Mouse (Mus musculus) embryonic facial prominence, embryonic 15.5 days (tissue): ENCODE data around the gene Fam129c. TPM values are rescaled to one million over a fixed set of nuclear protein-coding genes. Genes with fewer than 3 reads are reported as not detected.

ENCODE experiments used
- microRNA-seq: library from miRNA; unstranded; fragments of <30 nt; microRNA quantifications from one replicate; pipeline ENCODE4, GENCODE M21; 2016; ENCODE audit warnings: borderline number of aligned reads
- polyA plus RNA-seq: library from polyadenylated mRNA; unstranded; fragments of >200 nt; fragmentation: Nextera tagmentation; extraction: Ambion mirVana; gene quantifications from 2 replicates; pipeline ENCODE4 v1.2.1, GENCODE M21; 2015

The Fam129c gene
- polyA plus RNA-seq, 1 experiment from 2014 or later: 4.7 TPM

Small RNAs within 50 kb of the gene (microRNA-seq; reads per million reads assigned to microRNA genes)
- not detected for gene Mir6769b

Other genes with a start within 250 kb of the Fam129c start
- 100 and 121 TPM in 2 replicates for gene Use1, start 230.8 kb upstream of the Fam129c start, polyA plus RNA-seq
- 7.1 and 8.5 TPM in 2 replicates for gene Ocel1, start 226.3 kb upstream of the Fam129c start, polyA plus RNA-seq
- gene Nr2f6, start 215.7 kb upstream of the Fam129c start, polyA plus RNA-seq: 59.0 and 61.2 TPM in 2 replicates
- gene Ushbp1, start 201.8 kb upstream of the Fam129c start, polyA plus RNA-seq: 11.6 and 12.7 TPM in 2 replicates
- 96.7 and 106 TPM in 2 replicates for gene Babam1, start 200.8 kb upstream of the Fam129c start, polyA plus RNA-seq
- 33.1 and 33.7 TPM in 2 replicates for gene Ankle1, start 191.6 kb upstream of the Fam129c start, polyA plus RNA-seq
- gene Abhd8, start 134.0 kb upstream of the Fam129c start, polyA plus RNA-seq: 73.2 and 77.0 TPM in 2 replicates
- gene Mrpl34, start 132.7 kb upstream of the Fam129c start, polyA plus RNA-seq: 115 and 122 TPM in 2 replicates
- 105 and 112 TPM in 2 replicates for gene Dda1, start 128.4 kb upstream of the Fam129c start, polyA plus RNA-seq
- 3.0 and 3.7 TPM in 2 replicates for gene Ano8, start 111.7 kb upstream of the Fam129c start, polyA plus RNA-seq
- 15.9 and 17.3 TPM in 2 replicates for gene Gtpbp3, start 109.5 kb upstream of the Fam129c start, polyA plus RNA-seq
- gene Plvap, start 85.9 kb upstream of the Fam129c start, polyA plus RNA-seq: 61.4 and 62.8 TPM in 2 replicates
- gene Ccdc194, start 71.9 kb upstream of the Fam129c start, polyA plus RNA-seq: 2.4 and 3.0 TPM in 2 replicates
- gene Bst2, start 60.2 kb upstream of the Fam129c start, polyA plus RNA-seq: 34.8 and 35.5 TPM in 2 replicates
- 86.8 and 92.9 TPM in 2 replicates for gene Mvb12a, start 54.7 kb upstream of the Fam129c start, polyA plus RNA-seq
- 1.2 and 1.7 TPM in 2 replicates for gene Tmem221, start 38.8 kb upstream of the Fam129c start, polyA plus RNA-seq
- gene Nxnl1, start 31.0 kb upstream of the Fam129c start, polyA plus RNA-seq: 0.13 and 0.18 TPM in 2 replicates
- gene Slc27a1, start 28.8 kb upstream of the Fam129c start, polyA plus RNA-seq: 51.1 and 55.7 TPM in 2 replicates
- gene Pgls, start 5.5 kb upstream of the Fam129c start, polyA plus RNA-seq: 220 and 229 TPM in 2 replicates
- gene Colgalt1, start 13.3 kb downstream of the Fam129c start, polyA plus RNA-seq: 94.6 and 98.9 TPM in 2 replicates
- gene Unc13a, start 74.1 kb downstream of the Fam129c start, polyA plus RNA-seq: 1.2 and 2.0 TPM in 2 replicates
- 5.3 and 6.3 TPM in 2 replicates for gene Jak3, start 78.6 kb downstream of the Fam129c start, polyA plus RNA-seq
- 1.1 TPM in 2 replicates for gene Insl3, start 91.6 kb downstream of the Fam129c start, polyA plus RNA-seq
- gene B3gnt3, start 104.1 kb downstream of the Fam129c start, polyA plus RNA-seq: 1.1 and 1.4 TPM in 2 replicates
- 8.1 and 9.8 TPM in 2 replicates for gene Fcho1, start 128.1 kb downstream of the Fam129c start, polyA plus RNA-seq